Mouse (Mus musculus) G1E-ER4 (cell line): Measurements from ENCODE around the gene 1700001C19Rik. TPM values are rescaled to one million over a fixed set of nuclear protein-coding genes. Genes with fewer than 3 reads are reported as not detected.

ENCODE experiments used
- GATA1 ChIP-seq: IDR thresholded peaks from one replicate; pipeline ENCODE4 v1.8.0; 2012; ENCODE audit warnings: low read length, inconsistent platforms
- polyA plus RNA-seq: library from polyadenylated mRNA; stranded (reverse); fragments of >175 nt; gene quantifications from 2 replicates; pipeline ENCODE4 v1.2.3, GENCODE M21; 2012

1700001C19Rik gene
- polyA plus RNA-seq, 1 experiment, result not detected

GRCm38 (mm10) chr17:47467659-47468058 is 30.5 kb upstream of the 1700001C19Rik start:
- TF ChIP-seq GATA1, result no peak

GRCm38 (mm10) chr17:47466284-47466683 is 29.1 kb upstream of the 1700001C19Rik start:
- no peak for TF ChIP-seq GATA1

GRCm38 (mm10) chr17:47465016-47465415 is 27.8 kb upstream of the 1700001C19Rik start:
- TF ChIP-seq GATA1, result no peak

GRCm38 (mm10) chr17:47464248-47464965 is 27.2 kb upstream of the 1700001C19Rik start:
- no peak for TF ChIP-seq GATA1

GRCm38 (mm10) chr17:47462728-47463388 is 25.7 kb upstream of the 1700001C19Rik start:
- TF ChIP-seq GATA1, result no peak

- no peak for TF ChIP-seq GATA1
Measured at GRCm38 (mm10) chr17:47462209-47462608, 25.0 kb upstream of the 1700001C19Rik start.

GRCm38 (mm10) chr17:47461688-47462087 is 24.5 kb upstream of the 1700001C19Rik start:
- TF ChIP-seq GATA1, result no peak

- no peak for TF ChIP-seq GATA1
Measured at GRCm38 (mm10) chr17:47459341-47459919, 22.3 kb upstream of the 1700001C19Rik start.

GRCm38 (mm10) chr17:47458936-47459335 is 21.8 kb upstream of the 1700001C19Rik start:
- no peak for TF ChIP-seq GATA1

GRCm38 (mm10) chr17:47458310-47458709 is 21.1 kb upstream of the 1700001C19Rik start:
- TF ChIP-seq GATA1, result no peak

GRCm38 (mm10) chr17:47454675-47455074 is 17.5 kb upstream of the 1700001C19Rik start:
- no peak for TF ChIP-seq GATA1

GRCm38 (mm10) chr17:47452886-47453285 is 15.7 kb upstream of the 1700001C19Rik start:
- TF ChIP-seq GATA1, result no peak

- no peak for TF ChIP-seq GATA1
Measured at GRCm38 (mm10) chr17:47450880-47451565, 13.8 kb upstream of the 1700001C19Rik start.

GRCm38 (mm10) chr17:47450239-47450638 is 13.1 kb upstream of the 1700001C19Rik start:
- TF ChIP-seq GATA1, result no peak

GRCm38 (mm10) chr17:47449432-47449831 is 12.3 kb upstream of the 1700001C19Rik start:
- no peak for TF ChIP-seq GATA1
